Mouse (Mus musculus): Measurements from ENCODE around the gene Tspan12. TPM values are rescaled to one million over a fixed set of nuclear protein-coding genes. Genes with fewer than 3 reads are reported as not detected.
A peak's percentile ranks its signal among the peaks of the same experiment; 100 is the strongest.

Tspan12 gene
- polyA plus RNA-seq, 1 experiment from 2014 or later: 38.8 TPM

- no peak for ATAC-seq
- Histone ChIP-seq H3K27ac (ENCODE audit: low read depth, low read length) (no peak overlapping the region), H3K4me1 (replicated peaks; ENCODE audit: control insufficient read depth, insufficient read depth, low read length) (no peaks in the 10 kb centered on the region), H3K36me3 (ENCODE audit: control insufficient read depth, insufficient read depth) (no peaks in the 10 kb centered on the region), H3K9ac (ENCODE audit: low read depth, low read length) (no peak overlapping the region), H3K4me3 (ENCODE audit: low read depth, low read length) (no peak overlapping the region), H3K27me3 (replicated peaks; ENCODE audit: control insufficient read depth, insufficient read depth, low read length) (no peaks in the 10 kb centered on the region), H3K9me3 (ENCODE audit: control insufficient read depth) (no peaks in the 10 kb centered on the region), H3K4me2 (replicated peaks; ENCODE audit: low read depth) (no peak overlapping the region)
- no peak for TF ChIP-seq CTCF (IDR thresholded peaks at IDR 0.05; ENCODE audit: low read depth)
- 77% methylated on average over 9 of the region's 9 CpGs for WGBS
Measured at GRCm38 (mm10) chr6:21798581-21798980, 53.7 kb downstream of the Tspan12 start.

- TF ChIP-seq CTCF (IDR thresholded peaks at IDR 0.05; ENCODE audit: low read depth): no peak
- H3K4me2 ChIP-seq (replicated peaks; ENCODE audit: low read depth): no peak overlapping the region
- H3K9me3 ChIP-seq (ENCODE audit: control insufficient read depth): no peaks in the 10 kb centered on the region
- no peaks in the 10 kb centered on the region for H3K36me3 ChIP-seq (ENCODE audit: control insufficient read depth, insufficient read depth)
- H3K9ac ChIP-seq (ENCODE audit: low read depth, low read length): no peak overlapping the region
- ATAC-seq: no peak
- H3K27ac ChIP-seq (ENCODE audit: low read depth, low read length): no peak overlapping the region
- no peaks in the 10 kb centered on the region for H3K4me1 ChIP-seq (replicated peaks; ENCODE audit: control insufficient read depth, insufficient read depth, low read length)
- H3K27me3 ChIP-seq (replicated peaks; ENCODE audit: control insufficient read depth, insufficient read depth, low read length): no peaks in the 10 kb centered on the region
- H3K4me3 ChIP-seq (ENCODE audit: low read depth, low read length): no peak overlapping the region
- 80% methylated on average over 4 of the region's 4 CpGs for WGBS
Measured at GRCm38 (mm10) chr6:21797087-21797486, 55.2 kb downstream of the Tspan12 start.

- Histone ChIP-seq H3K4me3 (ENCODE audit: low read depth, low read length) (no peak overlapping the region), H3K27ac (ENCODE audit: low read depth, low read length) (no peak overlapping the region), H3K27me3 (replicated peaks; ENCODE audit: control insufficient read depth, insufficient read depth, low read length) (no peaks in the 10 kb centered on the region), H3K9me3 (ENCODE audit: control insufficient read depth) (no peaks in the 10 kb centered on the region), H3K4me1 (replicated peaks; ENCODE audit: control insufficient read depth, insufficient read depth, low read length) (no peaks in the 10 kb centered on the region), H3K9ac (ENCODE audit: low read depth, low read length) (no peak overlapping the region), H3K36me3 (ENCODE audit: control insufficient read depth, insufficient read depth) (no peaks in the 10 kb centered on the region), H3K4me2 (replicated peaks; ENCODE audit: low read depth) (no peak overlapping the region)
- ATAC-seq: no peak
- TF ChIP-seq CTCF (IDR thresholded peaks at IDR 0.05; ENCODE audit: low read depth): no peak
- WGBS: 83% methylated on average over 10 of the region's 10 CpGs
Measured at GRCm38 (mm10) chr6:21796413-21796812, 55.9 kb downstream of the Tspan12 start.

GRCm38 (mm10) chr6:21795410-21795809 is 56.9 kb downstream of the Tspan12 start:
- 75% methylated on average over 5 of the region's 5 CpGs for WGBS
- Histone ChIP-seq H3K27ac (ENCODE audit: low read depth, low read length) (no peak overlapping the region), H3K9me3 (ENCODE audit: control insufficient read depth) (no peaks in the 10 kb centered on the region), H3K4me2 (replicated peaks; ENCODE audit: low read depth) (no peak overlapping the region), H3K4me3 (ENCODE audit: low read depth, low read length) (no peak overlapping the region), H3K9ac (ENCODE audit: low read depth, low read length) (no peak overlapping the region), H3K27me3 (replicated peaks; ENCODE audit: control insufficient read depth, insufficient read depth, low read length) (no peaks in the 10 kb centered on the region), H3K4me1 (replicated peaks; ENCODE audit: control insufficient read depth, insufficient read depth, low read length) (no peaks in the 10 kb centered on the region), H3K36me3 (ENCODE audit: control insufficient read depth, insufficient read depth) (no peaks in the 10 kb centered on the region)
- ATAC-seq: no peak
- TF ChIP-seq CTCF (IDR thresholded peaks at IDR 0.05; ENCODE audit: low read depth): no peak

GRCm38 (mm10) chr6:21795072-21795407 is 57.3 kb downstream of the Tspan12 start:
- H3K36me3 ChIP-seq (ENCODE audit: control insufficient read depth, insufficient read depth): no peaks in the 10 kb centered on the region
- WGBS: 5% methylated on average over 7 of the region's 7 CpGs
- no peaks in the 10 kb centered on the region for H3K9me3 ChIP-seq (ENCODE audit: control insufficient read depth)
- no peaks in the 10 kb centered on the region for H3K4me1 ChIP-seq (replicated peaks; ENCODE audit: control insufficient read depth, insufficient read depth, low read length)
- H3K4me2 ChIP-seq (replicated peaks; ENCODE audit: low read depth): no peak overlapping the region
- H3K27me3 ChIP-seq (replicated peaks; ENCODE audit: control insufficient read depth, insufficient read depth, low read length): no peaks in the 10 kb centered on the region
- no peak overlapping the region for H3K4me3 ChIP-seq (ENCODE audit: low read depth, low read length)
- H3K27ac ChIP-seq (ENCODE audit: low read depth, low read length): no peak overlapping the region
- ATAC-seq: no peak
- no peak overlapping the region for H3K9ac ChIP-seq (ENCODE audit: low read depth, low read length)
- TF ChIP-seq CTCF (IDR thresholded peaks at IDR 0.05; ENCODE audit: low read depth): peak; percentile 86

GRCm38 (mm10) chr6:21794337-21795071 is 57.8 kb downstream of the Tspan12 start:
- no peak overlapping the region for H3K9ac ChIP-seq (ENCODE audit: low read depth, low read length)
- H3K36me3 ChIP-seq (ENCODE audit: control insufficient read depth, insufficient read depth): no peaks in the 10 kb centered on the region
- WGBS: 85% methylated on average over 11 of the region's 11 CpGs
- no peak for TF ChIP-seq CTCF (IDR thresholded peaks at IDR 0.05; ENCODE audit: low read depth)
- ATAC-seq: no peak
- no peak overlapping the region for H3K27ac ChIP-seq (ENCODE audit: low read depth, low read length)
- no peaks in the 10 kb centered on the region for H3K27me3 ChIP-seq (replicated peaks; ENCODE audit: control insufficient read depth, insufficient read depth, low read length)
- H3K4me3 ChIP-seq (ENCODE audit: low read depth, low read length): no peak overlapping the region
- H3K4me2 ChIP-seq (replicated peaks; ENCODE audit: low read depth): no peak overlapping the region
- H3K4me1 ChIP-seq (replicated peaks; ENCODE audit: control insufficient read depth, insufficient read depth, low read length): no peaks in the 10 kb centered on the region
- no peaks in the 10 kb centered on the region for H3K9me3 ChIP-seq (ENCODE audit: control insufficient read depth)

All from intestine, postnatal 0 days (tissue).